Comparison of ENCODE assay signal across 8 mouse cellular contexts in genomic region chrX:95956497-95957293, GRCm38 (mm10). TPM values are rescaled to one million over a fixed set of nuclear protein-coding genes. Genes with fewer than 3 reads are reported as not detected.
DNase-seq lines count a peak whose midpoint lies in the region; ATAC-seq lines count a peak whose summit lies in the region.

TSS of gene Las1l (minus strand) at chrX:95956962.

- H3K36me3 ChIP-seq in lung, embryonic 16.5 days (ENCODE audit: control insufficient read depth, insufficient read depth, low read length) = 0 out of 2 replicates have a peak, but pooled peaks cover 5% of the 10 kb centered on the region

- no peaks in the 10 kb centered on the region for H3K9me3 ChIP-seq in lung, embryonic 16.5 days (ENCODE audit: control insufficient read depth, low read length)

- peak; percentile 98 for DNase-seq in MEL-GATA-1-ER (ENCODE audit: extremely low read depth, low read depth)
- peak; percentile 84 for DNase-seq in cerebellum, adult 8-10 months
- DNase-seq in forelimb bud, embryonic 11.5 days (ENCODE audit: low read depth, low spot score) = peak; percentile 90
- peak; percentile 87 for DNase-seq in layer of hippocampus, adult 9-10 months (ENCODE audit: low spot score)
- DNase-seq in ovary, postnatal 10 days (ENCODE audit: low spot score) = peak; percentile 52
- DNase-seq in thymus, postnatal 10 days (ENCODE audit: low spot score in 2 of 2) = peak; percentile 80 to 83

- 0 out of 2 replicates have a peak within 1 kb of the TSS, but pooled peaks have one; percentile 13 for H3K27ac ChIP-seq in lung, embryonic 16.5 days (ENCODE audit: low read length)

- no peaks in the 10 kb centered on the region for H3K27me3 ChIP-seq in lung, embryonic 16.5 days (ENCODE audit: control insufficient read depth, insufficient read depth, low read depth, low read length)

- peak within 1 kb of the TSS; percentile 55 for H3K4me3 ChIP-seq in lung, embryonic 16.5 days (ENCODE audit: low read length)

- peak within 1 kb of the TSS; percentile 64 for H3K4me2 ChIP-seq in lung, embryonic 16.5 days (ENCODE audit: low read depth, low read length)

- WGBS in lung, embryonic 16.5 days = 17% methylated on average over 42 of the region's 42 CpGs

- ATAC-seq in hematopoietic stem cell, adult 5-6 weeks (replicated peaks in 1 of 2; ENCODE audit: insufficient read depth in 1 of 2, low FRiP score in 2 of 2, low TSS enrichment in 1 of 2, low read depth in 1 of 2, poor library complexity in 2 of 2, severe bottlenecking in 2 of 2) = peak; percentile 99 to 100
- peak; percentile 100 for ATAC-seq in lung, embryonic 16.5 days (ENCODE audit: low read depth)

- 0 out of 2 replicates have a peak, but pooled peaks cover 2% of the 10 kb centered on the region for H3K4me1 ChIP-seq in lung, embryonic 16.5 days (replicated peaks; ENCODE audit: control insufficient read depth, insufficient read depth, low read length)

- H3K9ac ChIP-seq in lung, embryonic 16.5 days (ENCODE audit: low read length) = peak within 1 kb of the TSS; percentile 59

RNA-seq across cellular contexts. Expression of gene Las1l, which starts in this region (rescaled TPM):
- 33.5 and 39.9 TPM in 2 replicates for total RNA-seq in hematopoietic stem cell, adult 5-6 weeks (2017)
- polyA plus RNA-seq in lung, embryonic 16.5 days (2015; fragmentation: Nextera tagmentation; extraction: Ambion mirVana) = 48.1 and 48.8 TPM in 2 replicates

Comparison
In these comparisons a context has a peak if more than half of its experiments do, and no peak if none do; other contexts are left out.
1. Peak in every context shown above with its lines: DNase-seq, ATAC-seq, H3K4me3 ChIP-seq and H3K27ac ChIP-seq.